ENCODE assay signal across 20 mouse cellular contexts in genomic region chr7:139900456-139900855, GRCm38 (mm10). TPM values are rescaled to one million over a fixed set of nuclear protein-coding genes. Genes with fewer than 3 reads are reported as not detected.
DNase-seq lines count a peak whose midpoint lies in the region; TF ChIP-seq lines count a peak whose summit lies in the region.
"Had no signal": no experiment of that assay in that cellular context is flagged by ENCODE, and none has a peak within 500 bp of the region (broad histone marks: within the 10 kb centered on the region; RNA-seq: fewer than 3 reads in every experiment).

No protein-coding gene starts in this region.

- peaks cover 55% of the 10 kb centered on the region for H3K4me1 ChIP-seq in cerebellum, adult 2 months (ENCODE audit: control insufficient read depth, insufficient read depth, low read length)
- H3K4me1 ChIP-seq: embryonic facial prominence, embryonic 13.5 days; embryonic facial prominence, embryonic 15.5 days had no signal

- peak overlapping the region; percentile 9 for H3K4me3 ChIP-seq in cerebellum, adult 2 months (replicated peaks; ENCODE audit: insufficient read depth, low read depth, low read length)
- H3K4me3 ChIP-seq: embryonic facial prominence, embryonic 13.5 days; embryonic facial prominence, embryonic 15.5 days; erythroblast, embryonic 14.5 days; forebrain, embryonic 10.5 days; forebrain, embryonic 12.5 days had no signal

- DNase-seq in cerebellum, adult 2 months = no peak
- DNase-seq in cerebellum, adult 11 months = no peak
- peak; percentile 60 for DNase-seq in cerebellum, adult 9-11 months
- DNase-seq in cerebellum, postnatal 14 days = no peak
- DNase-seq in right cerebral cortex, adult 18-20 months = peak; percentile 28
- DNase-seq in right cerebral cortex, postnatal 25 days = no peak
- DNase-seq: adrenal gland, adult 2 months; adrenal gland, postnatal 10 days; adrenal gland, postnatal 25 days; embryo, embryonic 11 days had no signal

- H3K27me3 ChIP-seq in cerebellum, adult 2 months (ENCODE audit: control insufficient read depth, insufficient read depth, low read length) = no peaks in the 10 kb centered on the region

- TF ChIP-seq CTCF in cerebellum, adult 2 months (IDR thresholded peaks at IDR 0.05; ENCODE audit: borderline replicate concordance, insufficient read depth, low read depth, low read length) = no peak

- TF ChIP-seq POLR2A in cerebellum, adult 2 months (IDR thresholded peaks at IDR 0.05; ENCODE audit: borderline replicate concordance, insufficient read depth, low read length) = no peak

- WGBS in cerebellum, adult 2 months = 17% methylated on average over 7 of the region's 7 CpGs

- H3K27ac ChIP-seq in cerebellum, adult 2 months (ENCODE audit: insufficient read depth, low read length) = peak overlapping the region; percentile 84
- H3K27ac ChIP-seq: embryonic facial prominence, embryonic 13.5 days; embryonic facial prominence, embryonic 15.5 days; forebrain, embryonic 10.5 days; forebrain, embryonic 12.5 days had no signal

RNA-seq across cellular contexts. Expression of gene Kndc1, which starts 6.0 kb away (rescaled TPM):
- polyA plus RNA-seq in cerebellum, adult 2 months (2012; rRNA removed) = 139 and 160 TPM in 2 replicates
- polyA plus RNA-seq: C2C12; erythroblast, embryonic 14.5 days had no signal

RNA-seq across cellular contexts. Expression of gene Utf1, which starts 43.1 kb away (rescaled TPM):
- 0.16 TPM in 1 of 2 replicates, not detected in the other for polyA plus RNA-seq in cerebellum, adult 2 months (2012; rRNA removed)
- polyA plus RNA-seq: brain, embryonic 14.5 days; C2C12; embryonic facial prominence, embryonic 11.5 days; erythroblast, embryonic 14.5 days; forebrain, embryonic 10.5 days; forebrain, embryonic 12.5 days; forebrain, embryonic 14.5 days; forebrain, embryonic 16.5 days had no signal

Comparison
In these comparisons a context has a peak if more than half of its experiments do, and no peak if none do; other contexts are left out.
1. DNase-seq: peak in cerebellum, adult 9-11 months (single experiment) and right cerebral cortex, adult 18-20 months (single experiment); none in cerebellum, adult 2 months (0 of 2), cerebellum, adult 11 months (single experiment), cerebellum, postnatal 14 days (0 of 2) and right cerebral cortex, postnatal 25 days (single experiment).